13 mouse cellular contexts compared by ENCODE assay signal in genomic region chr2:169388569-169388968, GRCm38 (mm10).
"Had no signal": no experiment of that assay in that cellular context is flagged by ENCODE, and none has a peak within 500 bp of the region (broad histone marks: within the 10 kb centered on the region; RNA-seq: fewer than 3 reads in every experiment).

No protein-coding gene starts in this region.

- H3K9ac ChIP-seq: liver, embryonic 15.5 days had no signal

- H3K27me3 ChIP-seq: liver, embryonic 15.5 days had no signal

- ATAC-seq: lung, postnatal 0 days had no signal

- DNase-seq: kidney, adult 18-20 months; kidney, postnatal 10 days; kidney, postnatal 4 days; lung, adult 2 months; lung, postnatal 36 days; right cerebral cortex, postnatal 4 days; spleen, adult 18-20 months; thymus, postnatal 14 days had no signal

- H3K4me2 ChIP-seq: liver, embryonic 11.5 days; liver, embryonic 15.5 days had no signal

- H3K27ac ChIP-seq: left cerebral cortex, adult 2 months; limb, embryonic 10.5 days; liver, embryonic 15.5 days had no signal

- H3K4me1 ChIP-seq: liver, embryonic 15.5 days had no signal

- H3K9me3 ChIP-seq: limb, embryonic 10.5 days; liver, embryonic 15.5 days had no signal

- H3K4me3 ChIP-seq: left cerebral cortex, adult 2 months; limb, embryonic 10.5 days; liver, embryonic 15.5 days had no signal

- H3K36me3 ChIP-seq: limb, embryonic 10.5 days; liver, embryonic 15.5 days had no signal
